7 mouse cellular contexts compared by ENCODE assay signal in the genomic region with DNA sequence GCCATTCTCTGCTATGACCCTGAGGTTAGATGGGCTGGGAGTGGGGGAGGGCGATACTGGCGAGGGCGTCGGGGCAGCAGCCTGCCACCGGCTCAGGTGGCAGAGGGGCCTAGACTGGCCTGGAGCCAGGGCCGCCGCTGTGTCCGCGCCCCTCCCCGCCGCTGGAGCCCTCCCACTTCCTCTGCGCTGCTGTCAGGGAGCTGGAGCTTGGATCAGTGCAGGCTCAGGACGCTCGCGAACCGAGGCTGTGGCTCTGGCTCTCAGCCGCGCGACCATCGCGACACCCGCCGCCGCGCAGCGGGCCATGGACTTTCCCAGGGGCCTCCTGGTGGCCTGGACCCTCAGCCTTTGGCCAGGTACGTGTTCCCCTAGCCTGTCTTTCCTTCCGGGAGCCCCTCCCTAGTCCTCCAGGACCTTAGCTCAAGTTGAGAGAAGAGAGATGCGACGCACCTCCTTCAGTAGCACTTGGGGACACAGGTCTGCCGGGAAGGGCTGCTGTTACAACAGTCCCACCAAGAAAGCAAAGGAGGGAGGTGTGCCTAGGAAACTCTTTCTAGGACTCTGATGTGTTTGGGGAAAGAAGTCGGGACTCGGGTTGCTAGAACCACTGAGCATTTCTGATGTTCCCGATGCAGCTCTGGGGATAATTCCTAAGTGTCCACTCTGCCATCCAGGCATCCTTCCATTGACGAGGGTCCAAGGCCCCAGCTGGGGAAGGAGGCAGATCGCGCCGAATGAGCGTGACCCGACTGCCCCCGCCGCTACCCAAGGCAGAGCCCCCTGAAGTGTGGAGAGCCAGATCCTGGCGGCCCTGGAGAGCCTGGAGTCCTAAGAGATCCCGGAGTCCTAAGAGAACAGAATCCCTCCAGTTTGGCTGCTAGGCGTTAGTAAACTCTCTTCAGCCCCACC. TPM values are rescaled to one million over a fixed set of nuclear protein-coding genes. Genes with fewer than 3 reads are reported as not detected.
A peak's percentile ranks its signal among the peaks of the same experiment; 100 is the strongest.
DNase-seq lines count a peak whose midpoint lies in the region; ATAC-seq and TF ChIP-seq lines count a peak whose summit lies in the region.

A gene (plus strand): TSS at position 186 of the 909 bp plus-strand sequence.

- H3K9me3 ChIP-seq in embryonic facial prominence, embryonic 12.5 days, result no peaks in the 10 kb centered on the region
- no peaks in the 10 kb centered on the region for H3K9me3 ChIP-seq in heart, postnatal 0 days (replicated peaks; ENCODE audit: control insufficient read depth, low read length)

- DNase-seq in right cerebral cortex, adult 18-20 months, result peak; percentile 10
- DNase-seq in right cerebral cortex, postnatal 36 days (ENCODE audit: low spot score in 2 of 2), result no peak
- DNase-seq in heart, postnatal 0 days (ENCODE audit: low spot score), result no peak
- DNase-seq in liver, result peak; percentile 22
- no peak for DNase-seq in urinary bladder, postnatal 10 days (ENCODE audit: low spot score)

- no peak for TF ChIP-seq CTCF in heart, postnatal 0 days (IDR thresholded peaks at IDR 0.05; ENCODE audit: low read depth)
- TF ChIP-seq CTCF in olfactory bulb, adult 2 months (IDR thresholded peaks at IDR 0.05; ENCODE audit: insufficient read depth, low read depth, low read length), result no peak

- WGBS in embryonic facial prominence, embryonic 12.5 days, result 1% methylated on average over 45 of the region's 45 CpGs
- 2% methylated on average over 45 of the region's 45 CpGs for WGBS in heart, postnatal 0 days
- WGBS in olfactory bulb, adult 2 months, result 7% methylated on average over 45 of the region's 45 CpGs

- peak within 1 kb of the TSS; percentile 61 for H3K4me2 ChIP-seq in embryonic facial prominence, embryonic 12.5 days (replicated peaks)
- H3K4me2 ChIP-seq in heart, postnatal 0 days (ENCODE audit: low read depth, low read length), result peak within 1 kb of the TSS; percentile 75

- no peaks in the 10 kb centered on the region for H3K36me3 ChIP-seq in embryonic facial prominence, embryonic 12.5 days
- H3K36me3 ChIP-seq in heart, postnatal 0 days (replicated peaks; ENCODE audit: control insufficient read depth, insufficient read depth, low read length), result no peaks in the 10 kb centered on the region

- peak within 1 kb of the TSS; percentile 40 for H3K4me3 ChIP-seq in embryonic facial prominence, embryonic 12.5 days
- H3K4me3 ChIP-seq in heart, postnatal 0 days (ENCODE audit: low read depth, low read length), result peak within 1 kb of the TSS; percentile 49
- H3K4me3 ChIP-seq in olfactory bulb, adult 2 months (ENCODE audit: insufficient read depth, low read depth, low read length), result peak within 1 kb of the TSS; percentile 41

- ATAC-seq in embryonic facial prominence, embryonic 12.5 days (ENCODE audit: insufficient number of reproducible peaks, insufficient read depth, low FRiP score, low TSS enrichment), result peak; percentile 87; the same call in 1 of the 2 replicates
- no peak for ATAC-seq in heart, postnatal 0 days (ENCODE audit: insufficient read depth, low read depth)

- peak within 1 kb of the TSS; percentile 43 for H3K9ac ChIP-seq in embryonic facial prominence, embryonic 12.5 days
- peak within 1 kb of the TSS; percentile 29 for H3K9ac ChIP-seq in heart, postnatal 0 days (replicated peaks; ENCODE audit: low read depth, low read length)

- no peak for TF ChIP-seq EP300 in heart, postnatal 0 days (IDR thresholded peaks at IDR 0.05; ENCODE audit: low read depth)

- no peak for TF ChIP-seq POLR2A in olfactory bulb, adult 2 months (IDR thresholded peaks at IDR 0.05; ENCODE audit: insufficient read depth, low read depth, low read length)

- H3K27me3 ChIP-seq in embryonic facial prominence, embryonic 12.5 days, result peaks cover 22% of the 10 kb centered on the region
- H3K27me3 ChIP-seq in heart, postnatal 0 days (ENCODE audit: control insufficient read depth, insufficient read depth, low read length), result peaks cover 46% of the 10 kb centered on the region

- peaks cover 19% of the 10 kb centered on the region for H3K4me1 ChIP-seq in embryonic facial prominence, embryonic 12.5 days
- peaks cover 12% of the 10 kb centered on the region; the same call in 1 of the 2 replicates for H3K4me1 ChIP-seq in heart, postnatal 0 days (ENCODE audit: control insufficient read depth, insufficient read depth)
- peaks cover 26% of the 10 kb centered on the region for H3K4me1 ChIP-seq in olfactory bulb, adult 2 months (ENCODE audit: control insufficient read depth, insufficient read depth, low read length)

- H3K27ac ChIP-seq in embryonic facial prominence, embryonic 12.5 days, result no peak within 1 kb of the TSS; the same call in 1 of the 2 replicates
- H3K27ac ChIP-seq in heart, postnatal 0 days (ENCODE audit: low read depth), result no peak within 1 kb of the TSS
- no peak within 1 kb of the TSS for H3K27ac ChIP-seq in olfactory bulb, adult 2 months (ENCODE audit: insufficient read depth, low read depth, low read length)

RNA-seq across cellular contexts. Expression of the gene that starts here (rescaled TPM):
- polyA plus RNA-seq in embryonic facial prominence, embryonic 12.5 days (2016; fragmentation: Nextera tagmentation; extraction: Ambion mirVana), result 3.9 and 4.3 TPM in 2 replicates
- 0.43 and 0.65 TPM in 2 replicates for total RNA-seq in heart, postnatal 0 days (2014; rRNA removed; ENCODE audit: low replicate concordance)
- 0.07 and 0.11 TPM in 2 replicates for polyA plus RNA-seq in heart, postnatal 0 days (2015; fragmentation: Nextera tagmentation; extraction: Ambion mirVana)
- polyA plus RNA-seq in olfactory bulb, adult 2 months (2012; ENCODE audit: insufficient read depth, insufficient read length, low replicate concordance, missing spikeins), result not detected in 2 replicates

Comparison
In these comparisons a context has a peak if more than half of its experiments do, and no peak if none do; other contexts are left out.
1. DNase-seq: peak in right cerebral cortex, adult 18-20 months (single experiment) and liver (single experiment); none in right cerebral cortex, postnatal 36 days (0 of 2), heart, postnatal 0 days (single experiment) and urinary bladder, postnatal 10 days (single experiment).
2. Peak in every context shown above with its lines, with median percentiles within 50 percentile points of each other: H3K4me3 ChIP-seq.